Mouse (Mus musculus) heart, postnatal 4 days (tissue): ENCODE measurements around the gene Pip4p1. TPM values are rescaled to one million over a fixed set of nuclear protein-coding genes. Genes with fewer than 3 reads are reported as not detected.
"Not testable (repeated sequence)": the region's sequence is repeated elsewhere in the genome, so short reads cannot be mapped to it uniquely, and the experiment has no call there.

Source experiments
- DNase-seq: peaks from one replicate; pipeline ENCODE4 v3.0.0; 2021
- total RNA-seq, 2 experiments: library from RNA; stranded (reverse); gene quantifications; 2 replicates each; pipeline ENCODE4 v1.2.3; 2021

Gene Pip4p1
- 10 to 100 TPM; 25.7 to 27.2 TPM for total RNA-seq

DNA sequence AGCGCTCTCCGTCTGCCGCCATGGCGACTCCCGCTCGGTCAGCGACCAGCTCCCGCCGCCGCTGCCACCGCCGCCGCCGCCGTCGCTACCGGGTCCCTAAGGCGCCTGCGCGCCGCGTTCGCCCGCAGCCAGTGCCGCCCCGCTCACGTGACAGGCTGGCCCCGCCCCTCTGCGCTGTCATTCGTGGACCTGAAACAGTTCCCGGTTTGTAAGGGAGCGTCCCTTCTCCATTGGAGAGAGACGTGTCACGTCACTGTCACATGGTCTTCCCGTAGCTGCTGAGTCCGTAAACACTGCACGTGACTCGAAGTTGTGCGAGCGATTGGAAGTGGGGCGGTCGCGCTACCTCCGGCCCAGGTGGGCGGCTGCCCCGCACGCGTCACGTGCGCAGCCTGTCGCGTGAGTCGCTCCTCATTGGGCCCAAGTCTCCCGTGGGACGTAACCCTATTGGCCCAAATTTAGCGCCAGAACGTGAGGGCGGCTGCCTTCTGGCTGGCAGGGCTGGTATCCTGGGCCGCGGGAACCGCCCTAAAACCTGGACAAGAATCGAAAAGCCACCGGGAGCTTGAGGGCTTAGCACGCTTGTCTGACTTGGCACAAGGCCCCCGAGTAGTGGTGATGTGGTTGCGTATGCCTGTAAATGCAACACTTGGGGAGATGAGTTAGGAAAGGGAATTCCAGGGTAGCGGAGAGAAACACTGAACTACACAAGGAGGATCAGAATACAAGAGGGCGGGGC lies at the start of gene Pip4p1, which contains the start of gene Pnp:
TSS of gene Pip4p1 (minus strand) at position 103 of the 739 bp plus-strand sequence.
TSS of gene Pnp (plus strand) at position 329 of the 739 bp plus-strand sequence.
- peak; percentile 99 for DNase-seq

- no peak for DNase-seq
Measured at GRCm38 (mm10) chr14:50979631-50980030, 49.0 kb upstream of the Pip4p1 start.

DNA sequence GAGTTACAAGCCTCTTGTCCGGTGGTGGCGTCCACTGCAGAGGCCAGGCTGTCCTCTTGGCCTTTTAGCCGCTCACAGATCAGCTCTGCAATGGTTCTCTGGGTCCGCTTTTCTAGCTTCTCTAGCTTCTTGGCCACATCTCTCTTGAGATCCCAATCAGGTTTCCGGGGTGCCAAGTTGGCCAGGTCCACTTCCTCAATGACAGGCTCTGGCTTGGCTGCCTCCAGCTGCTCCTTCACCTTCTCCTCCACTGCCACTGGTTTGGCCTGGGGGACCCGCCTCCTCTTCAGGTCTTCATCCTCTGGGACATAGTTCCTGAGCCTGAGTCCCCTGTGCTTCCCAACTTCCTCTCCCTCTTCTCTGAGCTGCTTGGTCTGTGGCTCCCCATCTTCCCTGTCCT lies 47.8 kb upstream of the Pip4p1 start:
- DNase-seq, result not testable (repeated sequence)

DNA sequence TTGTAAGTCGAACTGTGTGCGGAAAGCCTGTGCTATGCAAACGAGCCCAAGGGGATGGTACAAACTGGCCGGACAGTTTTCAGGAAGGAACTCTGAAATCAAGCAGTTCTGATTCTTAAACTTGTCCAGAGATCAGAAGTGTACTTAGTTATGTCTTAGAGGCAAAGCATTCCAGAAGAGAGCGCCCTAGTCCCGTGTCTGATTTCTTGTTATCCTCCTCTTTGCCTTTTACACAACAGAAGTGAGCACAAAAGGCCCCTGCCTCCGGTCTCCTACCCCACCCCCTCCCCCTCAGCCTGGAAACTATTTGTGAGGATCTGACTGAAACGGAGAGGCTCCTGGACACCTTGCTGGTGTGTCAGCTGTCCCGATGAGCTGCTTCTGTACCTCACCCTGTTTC lies 46.0 kb upstream of the Pip4p1 start:
- DNase-seq, result peak; percentile 20

GRCm38 (mm10) chr14:50975001-50975400 lies 44.3 kb upstream of the Pip4p1 start:
- no peak for DNase-seq

- no peak for DNase-seq
Measured at GRCm38 (mm10) chr14:50973700-50974099, 43.0 kb upstream of the Pip4p1 start.

- not testable (repeated sequence) for DNase-seq
Measured at GRCm38 (mm10) chr14:50973054-50973453, 42.4 kb upstream of the Pip4p1 start.

GRCm38 (mm10) chr14:50970822-50971221 lies 40.2 kb upstream of the Pip4p1 start:
- no peak for DNase-seq

- peak; percentile 11 for DNase-seq
Measured at GRCm38 (mm10) chr14:50969558-50970544, 39.2 kb upstream of the Pip4p1 start.

GRCm38 (mm10) chr14:50969041-50969440 lies 38.4 kb upstream of the Pip4p1 start:
- no peak for DNase-seq

DNA sequence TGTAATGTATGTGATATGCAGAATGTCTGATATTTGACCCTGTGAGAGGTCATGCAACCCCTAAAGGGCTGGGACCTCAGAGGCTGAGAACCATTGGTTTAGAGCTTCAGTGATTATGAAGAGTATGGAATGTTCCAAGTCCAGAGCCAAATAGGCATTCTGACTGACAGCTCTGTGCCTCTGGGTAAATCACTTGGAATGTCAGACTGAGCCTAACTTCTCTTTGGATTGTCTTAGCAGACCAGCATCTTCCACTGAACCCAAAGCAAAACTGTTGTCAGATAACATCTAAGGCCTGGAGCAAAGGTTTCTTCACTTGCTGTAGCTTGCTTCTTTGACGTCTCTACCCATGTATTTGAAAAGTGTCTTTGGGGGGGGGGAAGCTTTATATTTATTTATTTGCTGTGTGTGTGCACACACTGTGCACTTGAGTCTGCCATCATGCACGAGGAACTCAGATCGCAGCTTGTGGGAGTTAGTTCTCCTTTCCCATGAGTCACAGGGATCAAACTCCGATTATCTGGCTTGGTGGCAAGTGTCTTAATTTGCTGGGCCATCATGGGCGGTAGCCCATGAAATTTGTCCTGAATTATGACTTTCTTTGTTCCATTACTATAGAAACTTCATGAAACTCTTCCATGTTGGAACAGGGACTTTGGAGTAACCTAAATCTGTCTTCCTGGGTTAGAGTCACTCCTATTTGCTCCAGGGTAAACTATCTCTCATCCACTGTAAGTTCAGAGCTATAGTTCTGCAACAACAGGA lies 37.7 kb upstream of the Pip4p1 start:
- DNase-seq, result no peak

- DNase-seq, result not testable (repeated sequence)
Measured at GRCm38 (mm10) chr14:50958289-50958995, 27.8 kb upstream of the Pip4p1 start.

GRCm38 (mm10) chr14:50957146-50957545 lies 26.5 kb upstream of the Pip4p1 start:
- DNase-seq, result not testable (repeated sequence)

DNA sequence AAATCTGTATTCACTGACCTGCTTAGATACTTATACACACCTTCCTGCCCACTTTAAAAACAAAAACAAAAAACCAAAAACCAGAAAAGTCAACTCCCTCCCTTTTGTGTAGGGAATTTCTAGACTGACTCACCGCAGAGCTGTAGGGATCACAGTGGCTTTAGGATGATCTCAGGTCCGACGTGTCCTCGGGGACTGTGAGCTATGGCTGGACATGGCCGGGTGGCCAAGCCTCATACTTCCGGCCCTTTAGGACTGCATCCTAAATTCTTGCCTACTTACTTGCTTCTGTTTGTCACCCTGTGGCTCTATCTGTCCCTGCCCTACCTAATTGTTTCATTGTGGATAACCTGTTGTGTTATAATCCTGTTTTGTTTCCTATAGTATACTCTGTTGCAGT lies 26.1 kb upstream of the Pip4p1 start:
- DNase-seq, result peak; percentile 15

GRCm38 (mm10) chr14:50955942-50956508 lies 25.4 kb upstream of the Pip4p1 start, which contains the start of gene Pnp2:
Pnp2 (plus strand) TSS chr14:50955992.
- peak; percentile 66 for DNase-seq

DNA sequence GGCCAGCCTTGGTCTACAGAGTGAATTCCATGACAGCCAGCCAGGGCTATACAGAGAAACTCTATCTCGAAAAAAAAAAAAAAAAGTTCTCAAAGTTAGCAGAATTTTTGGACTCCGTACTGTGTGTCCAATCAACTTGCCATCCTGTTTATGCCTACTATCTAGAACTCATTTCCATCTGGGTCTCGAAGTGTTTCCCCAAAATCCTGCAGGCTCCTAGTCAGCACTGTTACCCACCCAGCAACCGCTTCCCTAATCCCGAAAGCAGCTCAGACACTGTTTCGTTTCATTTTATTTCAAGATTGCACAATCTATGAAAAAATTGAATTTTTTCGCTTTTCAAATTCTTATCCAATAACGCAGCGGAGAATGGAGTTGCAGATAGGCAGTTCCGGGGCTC lies 24.8 kb upstream of the Pip4p1 start:
- DNase-seq, result no peak

GRCm38 (mm10) chr14:50945526-50945925 lies 14.9 kb upstream of the Pip4p1 start:
- DNase-seq, result not testable (repeated sequence)

DNA sequence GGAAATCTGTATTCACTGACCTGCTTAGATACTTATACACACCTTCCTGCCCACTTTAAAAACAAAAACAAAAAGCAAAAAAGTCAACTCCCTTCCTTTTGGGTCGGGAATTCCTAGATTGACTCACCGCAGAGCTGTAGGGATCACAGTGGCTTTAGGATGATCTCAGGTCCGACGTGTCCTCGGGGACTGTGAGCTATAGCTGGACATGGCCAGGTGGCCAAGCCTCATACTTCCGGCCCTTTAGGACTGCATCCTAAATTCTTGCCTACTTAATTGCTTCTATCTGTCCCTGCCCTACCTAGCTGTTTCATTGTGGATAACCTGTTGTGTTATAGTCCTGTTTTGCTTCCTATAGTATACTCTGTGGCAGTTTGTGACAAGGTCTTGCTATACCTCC lies 14.4 kb upstream of the Pip4p1 start:
- DNase-seq, result not testable (repeated sequence)

- DNase-seq, result not testable (repeated sequence)
Measured at GRCm38 (mm10) chr14:50944668-50945033, 14.0 kb upstream of the Pip4p1 start.

GRCm38 (mm10) chr14:50943932-50944667 lies 13.4 kb upstream of the Pip4p1 start, which contains the start of gene Gm49342:
Gm49342 (plus strand) TSS chr14:50944517.
- peak; percentile 96 for DNase-seq
